Mouse (Mus musculus) gonadal fat pad, adult 2 months (tissue): ENCODE measurements around the gene Arf3. TPM values are rescaled to one million over a fixed set of nuclear protein-coding genes. Genes with fewer than 3 reads are reported as not detected.

ENCODE experiments used
- DNase-seq: peaks from one replicate; pipeline ENCODE4 v3.0.0-alpha.2; 2012; ENCODE audit warnings: low read depth
- polyA plus RNA-seq: library from polyadenylated mRNA; depleted of rRNA; stranded (reverse); fragments of >200 nt; gene quantifications from 2 replicates; pipeline ENCODE4 v1.2.3, GENCODE M21; 2012; rRNA removed

Gene Arf3
- polyA plus RNA-seq, 1 experiment: 149 TPM

DNA sequence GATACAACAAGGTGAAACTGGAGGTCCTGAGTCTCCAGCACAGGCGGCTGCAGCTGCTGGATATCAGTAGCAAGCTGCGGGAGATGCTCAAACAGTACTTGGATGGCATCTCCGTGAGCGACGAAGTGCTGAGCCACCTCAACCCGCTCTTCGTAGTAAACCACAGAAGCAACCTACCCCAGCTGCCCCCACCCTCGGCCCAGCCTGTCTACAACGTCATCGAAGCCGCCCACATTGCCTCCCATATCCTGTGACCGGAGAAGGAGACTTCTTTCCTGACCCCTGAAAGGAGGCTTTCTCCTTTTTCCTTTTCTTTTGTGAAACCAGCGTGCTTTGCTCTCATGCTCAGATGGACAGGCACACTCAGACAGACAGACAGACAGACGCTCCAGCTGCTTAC, 40.2 kb downstream of the Arf3 start:
- DNase-seq: no peak

DNA sequence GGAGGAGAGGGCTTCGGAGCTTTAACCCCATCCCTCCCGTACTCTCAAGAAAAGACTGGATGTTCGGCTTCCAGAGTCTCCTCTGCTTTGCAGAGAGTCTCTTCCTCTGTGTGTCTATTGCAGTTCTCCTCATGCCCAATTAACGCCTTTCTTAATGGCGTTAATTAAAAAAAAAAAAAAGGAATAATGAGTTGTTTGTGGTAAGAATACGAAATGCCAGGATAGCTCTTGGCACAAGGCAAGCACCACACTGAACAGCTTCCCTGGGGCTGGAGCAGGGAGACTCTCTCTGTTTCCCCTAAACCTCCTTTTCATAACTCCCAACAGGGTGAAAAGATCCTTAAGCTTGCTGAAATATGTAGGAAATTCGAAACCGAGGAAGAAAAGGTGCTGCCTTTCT, 40.8 kb downstream of the Arf3 start:
- no peak for DNase-seq

DNA sequence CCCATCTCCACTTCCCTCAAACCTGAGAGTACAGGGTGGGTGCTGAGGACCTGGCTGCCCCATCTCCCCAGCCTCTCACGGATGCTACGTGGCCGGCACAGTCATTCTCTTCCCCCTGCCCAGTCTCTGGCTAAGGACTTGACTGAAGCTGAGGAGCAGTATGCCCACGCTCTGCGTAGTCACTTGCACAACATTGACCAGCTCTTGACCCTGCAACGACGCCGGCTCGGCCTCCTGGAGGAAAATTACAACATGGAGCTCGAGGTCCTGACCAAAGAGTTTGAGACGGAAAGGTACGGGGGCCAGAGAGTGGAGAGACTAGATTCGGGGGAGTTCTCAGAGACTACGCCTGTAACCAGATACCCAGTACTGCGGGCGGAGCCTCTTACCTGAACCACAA, 45.7 kb downstream of the Arf3 start:
- DNase-seq: no peak

DNA sequence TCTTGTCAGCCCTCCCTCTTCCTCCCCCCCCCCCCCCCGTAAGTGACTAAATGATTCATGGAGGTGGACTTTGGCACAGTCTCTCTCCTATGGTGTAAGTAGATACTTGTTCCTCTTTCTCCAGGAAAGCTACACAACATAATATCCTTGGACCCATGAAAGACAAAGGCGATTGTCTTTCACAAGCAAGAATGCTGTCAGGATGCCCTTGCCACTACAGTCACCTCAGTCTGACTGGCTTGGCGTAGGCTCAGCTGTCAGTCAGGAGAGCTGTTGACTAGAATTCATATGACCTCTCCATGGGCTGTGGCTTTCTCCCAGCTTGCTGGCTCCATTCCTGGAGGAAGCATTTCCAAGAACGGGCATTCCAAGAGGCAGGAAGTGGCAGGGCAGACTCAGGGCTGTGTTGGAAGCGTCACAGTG, 48.8 kb downstream of the Arf3 start:
- DNase-seq: peak; percentile 23

DNA sequence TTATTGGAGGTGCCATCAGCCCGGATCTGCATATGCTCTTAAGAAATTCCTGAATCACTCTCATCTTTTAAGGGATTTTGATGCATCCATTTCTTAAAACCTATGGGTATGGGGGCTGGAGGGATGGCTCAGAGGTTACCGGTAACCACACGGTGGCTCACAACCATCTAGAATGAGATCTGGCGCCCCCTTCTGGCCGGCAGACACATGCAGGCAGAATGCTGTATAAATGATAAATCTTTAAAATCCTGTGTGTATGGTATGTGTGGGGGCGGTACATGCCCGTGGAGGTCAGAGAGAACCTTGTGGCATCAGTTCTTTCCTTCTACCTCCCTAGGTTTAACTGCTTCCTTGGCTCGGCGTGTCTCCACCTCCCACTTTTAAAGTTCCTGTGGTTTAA, 52.6 kb downstream of the Arf3 start:
- DNase-seq: no peak

DNA sequence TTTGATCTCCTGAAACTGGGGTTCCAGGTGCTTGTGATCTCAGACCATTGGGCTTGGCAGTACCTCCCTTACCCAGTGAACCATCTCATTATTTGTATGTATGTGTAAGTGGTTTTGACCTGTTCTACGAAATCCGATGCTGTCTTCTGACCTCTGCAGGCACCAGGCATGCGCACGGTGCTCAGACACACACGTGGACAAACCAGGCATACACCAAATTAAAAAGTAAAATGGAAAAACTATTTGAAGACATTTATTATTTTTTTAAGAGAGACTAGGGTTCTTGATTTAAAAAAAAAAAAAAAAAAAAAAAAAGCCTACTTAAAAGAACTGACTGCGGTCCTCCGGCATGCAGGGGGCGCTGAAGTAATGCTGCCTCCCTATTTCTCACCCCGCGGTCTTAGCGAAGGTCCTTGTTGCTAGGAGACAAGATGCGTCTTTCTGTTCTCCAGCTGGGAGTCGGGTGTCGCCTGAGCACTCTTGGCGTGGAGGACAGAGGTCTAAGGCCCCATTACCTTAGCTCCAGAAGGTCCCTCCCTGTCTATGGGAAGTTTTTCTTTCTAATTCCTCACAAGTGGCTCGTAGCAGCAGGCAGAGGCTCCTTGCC, 55.1 kb downstream of the Arf3 start, which contains the start of gene Ccdc65:
Gene Ccdc65 (plus strand): TSS at position 442 of the 607 bp plus-strand sequence.
- no peak for DNase-seq

DNA sequence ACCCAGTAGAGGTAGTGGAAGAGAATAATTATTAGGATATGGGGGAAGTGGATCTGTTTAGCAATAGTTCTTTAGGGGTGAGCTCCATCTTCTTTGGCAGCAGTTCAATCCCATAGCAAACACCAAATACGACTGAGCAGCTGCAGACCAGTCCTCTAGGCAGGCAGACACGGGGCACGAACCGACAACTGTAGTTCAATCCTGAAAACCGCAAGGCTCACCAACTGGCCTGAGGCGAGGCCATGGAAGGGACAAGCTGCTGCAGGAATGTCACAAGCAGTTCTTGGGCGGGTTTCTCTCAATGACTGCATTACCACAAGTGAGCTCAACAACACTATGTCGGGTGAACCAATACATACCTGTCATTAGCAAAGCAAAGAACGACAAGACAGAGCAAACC, 58.7 kb downstream of the Arf3 start:
- no peak for DNase-seq

DNA sequence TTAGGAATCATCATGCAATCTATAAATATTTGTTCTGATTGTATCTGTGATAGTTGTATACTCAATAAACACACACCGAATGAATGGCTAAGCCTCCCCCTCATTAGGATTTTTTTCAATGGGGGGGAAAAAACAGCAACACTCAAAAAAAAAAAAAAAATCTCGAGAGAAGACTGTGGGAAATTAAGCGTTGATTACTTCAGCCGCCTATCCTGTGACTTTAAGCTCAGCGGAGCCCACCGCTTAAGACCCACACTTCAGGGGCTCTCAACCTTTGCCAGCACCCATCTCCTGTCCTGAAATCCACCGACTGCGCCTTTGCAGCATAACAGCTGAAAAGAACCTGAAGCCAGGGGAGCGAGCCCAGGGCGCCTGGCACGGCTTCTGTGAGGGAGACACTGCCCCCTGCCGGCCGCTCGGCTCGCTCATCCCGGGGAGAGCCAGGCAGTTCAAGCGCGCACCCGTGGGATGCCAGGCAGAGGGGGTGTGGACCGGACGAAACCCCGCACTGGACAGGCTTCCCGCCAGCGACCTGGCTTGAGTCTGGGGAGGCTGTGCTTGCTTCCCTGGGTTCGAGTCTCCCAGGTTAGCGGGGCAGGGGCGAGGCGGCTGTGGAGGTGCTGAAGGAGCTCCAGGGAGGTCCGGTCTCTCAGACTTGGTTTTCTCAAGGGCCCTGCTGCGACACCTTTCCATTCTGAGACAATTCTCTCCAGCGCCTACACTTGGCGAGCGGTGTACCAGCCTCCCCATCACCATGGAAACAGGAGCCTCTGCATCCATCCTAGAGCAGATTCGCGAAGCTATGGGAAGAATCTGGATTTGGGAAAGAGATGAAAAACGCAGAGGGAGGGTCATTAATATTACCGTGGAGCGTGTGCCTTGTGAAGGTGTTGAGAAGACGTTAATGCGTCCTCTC, 63.6 kb downstream of the Arf3 start:
- DNase-seq: no peak

DNA sequence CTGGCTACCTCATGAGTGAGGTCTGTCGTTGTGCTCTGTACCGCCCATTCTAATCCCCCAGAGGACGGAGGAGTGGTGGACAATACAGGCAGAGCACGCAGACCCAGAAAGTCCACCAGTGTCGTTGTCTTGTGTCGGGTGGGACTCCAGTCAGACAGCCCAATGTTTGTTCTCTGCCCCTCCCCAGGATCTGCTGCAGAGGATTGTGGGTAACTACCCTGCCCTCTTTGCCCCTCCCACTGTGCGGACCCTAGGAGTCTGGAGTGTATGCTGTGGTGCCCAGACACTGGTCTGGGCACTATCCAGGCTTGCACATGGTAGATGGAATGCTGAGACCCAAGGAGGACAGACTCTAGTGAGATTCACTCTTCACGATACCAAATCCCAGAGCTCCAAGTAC, 66.8 kb downstream of the Arf3 start:
- no peak for DNase-seq

DNA sequence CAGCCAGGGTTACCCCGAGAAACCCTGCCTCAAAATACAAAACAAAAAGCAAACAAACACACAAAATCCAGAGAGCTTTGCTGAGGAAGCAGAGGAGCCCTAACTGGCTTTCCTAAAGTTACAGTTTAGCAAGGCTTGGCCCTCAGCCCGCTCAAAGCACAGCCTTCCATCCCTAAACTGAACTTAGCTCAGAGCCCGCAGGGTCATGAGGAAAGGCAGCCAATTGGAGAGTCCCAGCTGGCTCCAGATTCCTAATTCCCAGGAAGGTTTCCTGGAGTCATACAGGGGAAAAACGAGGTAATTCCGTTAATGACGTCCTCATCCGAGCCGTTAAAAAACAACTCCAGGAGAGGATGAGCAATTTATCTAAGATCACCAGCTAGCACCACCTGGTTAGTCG, 67.3 kb downstream of the Arf3 start:
- DNase-seq: no peak

DNA sequence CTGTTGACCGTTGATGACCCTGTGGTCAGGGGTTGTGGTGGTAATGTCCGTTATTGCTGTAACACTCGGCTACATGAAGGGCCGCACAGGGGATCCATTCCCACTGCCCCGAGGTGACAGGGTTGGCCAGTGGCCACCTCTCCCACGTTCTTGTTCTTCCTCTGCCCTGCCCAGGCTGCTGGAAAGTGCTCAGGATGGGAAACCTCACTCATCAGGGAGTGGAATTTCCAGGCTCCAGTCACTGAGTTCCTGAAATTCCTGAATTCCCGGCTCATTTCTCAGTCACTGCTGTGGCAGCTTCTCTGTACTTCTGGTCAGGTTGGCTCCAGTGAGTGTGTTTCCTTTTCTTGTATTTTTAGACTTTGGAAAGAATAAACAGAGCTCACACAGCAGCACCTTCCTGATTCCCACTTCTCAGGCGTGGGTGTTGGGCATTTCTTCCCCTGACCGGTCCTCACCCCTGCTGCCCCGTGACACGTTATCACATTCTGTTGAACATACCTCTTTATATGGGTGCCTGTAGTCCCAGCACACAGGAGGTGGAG, 70.8 kb downstream of the Arf3 start:
- DNase-seq: no peak

DNA sequence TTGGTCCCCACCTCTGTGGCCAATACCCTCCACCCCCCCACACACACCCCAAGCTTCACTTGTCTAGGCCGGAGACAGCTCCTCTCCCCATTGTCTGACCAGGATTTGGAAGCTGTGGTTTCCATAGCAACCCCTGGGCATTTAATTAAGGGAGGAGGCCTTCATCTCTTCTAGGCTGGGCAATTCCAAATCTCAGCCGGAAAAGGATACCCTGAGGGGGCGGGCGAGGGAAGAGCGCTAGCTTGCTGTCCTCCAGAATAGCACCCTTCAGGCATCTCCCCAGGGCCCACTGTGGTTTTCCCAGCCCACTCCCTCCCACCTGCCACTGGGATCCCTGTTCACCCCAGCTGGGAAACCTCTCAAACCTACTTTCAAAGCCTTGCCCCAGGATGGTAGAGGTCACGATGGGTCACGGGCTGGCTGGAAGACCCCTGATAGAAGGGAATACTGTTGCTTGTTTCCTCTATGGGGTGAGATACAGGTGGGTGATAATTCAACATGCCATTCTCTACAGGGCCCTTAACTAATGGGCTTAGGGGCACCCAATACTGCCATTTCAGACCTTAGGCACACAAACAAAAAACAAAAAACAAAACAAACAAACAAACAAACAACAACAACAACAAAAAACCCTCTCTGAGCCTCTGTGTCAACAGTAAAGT, 71.4 kb downstream of the Arf3 start:
- DNase-seq: no peak

DNA sequence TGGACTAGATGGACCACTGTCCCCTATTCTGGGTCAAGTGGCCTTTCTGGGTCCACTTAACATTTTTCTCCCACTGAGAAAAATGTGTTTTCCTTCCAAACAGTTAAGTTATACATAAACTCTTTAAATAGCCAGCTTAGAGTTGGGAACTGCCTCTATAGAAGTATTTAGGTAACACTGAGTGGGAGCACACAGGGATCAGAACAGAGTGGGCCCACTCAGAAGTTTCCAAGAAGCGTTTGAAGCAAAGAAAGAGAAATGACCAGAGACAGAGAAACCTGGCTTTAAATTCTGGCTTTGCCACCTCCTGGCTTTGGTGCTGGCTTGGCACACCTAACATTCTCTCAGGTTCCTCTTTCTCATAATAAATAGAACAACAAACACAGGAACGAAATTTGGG, 73.3 kb downstream of the Arf3 start:
- DNase-seq: no peak

Other genes starting within 250 kb of the Arf3 start
- 38.4 and 41.0 TPM in 2 replicates for gene Kansl2, start 228.9 kb downstream of the Arf3 start, polyA plus RNA-seq
- 12.0 and 13.2 TPM in 2 replicates for gene Ccnt1, start 192.3 kb downstream of the Arf3 start, polyA plus RNA-seq
- gene 4930415O20Rik, start 192.2 kb downstream of the Arf3 start, polyA plus RNA-seq: 0.58 and 1.3 TPM in 2 replicates
- 84.8 and 91.2 TPM in 2 replicates for gene Adcy6, start 153.1 kb downstream of the Arf3 start, polyA plus RNA-seq
- 13.7 and 16.1 TPM in 2 replicates for gene Cacnb3, start 132.4 kb downstream of the Arf3 start, polyA plus RNA-seq
- 30.2 and 31.3 TPM in 2 replicates for gene Ddx23, start 100.3 kb downstream of the Arf3 start, polyA plus RNA-seq
- gene Rnd1, start 85.8 kb downstream of the Arf3 start, polyA plus RNA-seq: 2.6 and 4.8 TPM in 2 replicates
- 0.73 and 1.6 TPM in 2 replicates for gene Ccdc65, start 55.0 kb downstream of the Arf3 start, polyA plus RNA-seq
- gene Fkbp11, start 35.0 kb downstream of the Arf3 start, polyA plus RNA-seq: 59.6 and 73.5 TPM in 2 replicates
- 2.7 and 3.7 TPM in 2 replicates for gene Wnt10b, start 14.9 kb upstream of the Arf3 start, polyA plus RNA-seq
- gene Wnt1, start 26.6 kb upstream of the Arf3 start, polyA plus RNA-seq: 0.05 TPM in 1 of 2 replicates, not detected in the other
- 0.05 and 0.11 TPM in 2 replicates for gene Ddn, start 46.3 kb upstream of the Arf3 start, polyA plus RNA-seq
- gene Prkag1, start 68.3 kb upstream of the Arf3 start, polyA plus RNA-seq: 83.3 and 101 TPM in 2 replicates
- 14.9 and 24.3 TPM in 2 replicates for gene Kmt2d, start 108.0 kb upstream of the Arf3 start, polyA plus RNA-seq
- 1.8 and 3.2 TPM in 2 replicates for gene Rhebl1, start 131.3 kb upstream of the Arf3 start, polyA plus RNA-seq
- gene Dhh, start 135.3 kb upstream of the Arf3 start, polyA plus RNA-seq: 1.7 and 2.1 TPM in 2 replicates
- 37.5 and 42.9 TPM in 2 replicates for gene Lmbr1l, start 155.0 kb upstream of the Arf3 start, polyA plus RNA-seq
- 1,607 and 3,142 TPM in 2 replicates for gene Tuba1b, start 171.4 kb upstream of the Arf3 start, polyA plus RNA-seq
- gene Gm49450, start 190.3 kb upstream of the Arf3 start, polyA plus RNA-seq: 1.2 and 151 TPM in 2 replicates
- 538 and 2,258 TPM in 2 replicates for gene Tuba1a, start 190.5 kb upstream of the Arf3 start, polyA plus RNA-seq